Mouse (Mus musculus) lung, embryonic 15.5 days (tissue): Measurements from ENCODE around the gene Clec1b. TPM values are rescaled to one million over a fixed set of nuclear protein-coding genes. Genes with fewer than 3 reads are reported as not detected.

ENCODE experiments used
- polyA plus RNA-seq: library from polyadenylated mRNA; unstranded; fragments of >200 nt; fragmentation: Nextera tagmentation; extraction: Ambion mirVana; gene quantifications from 2 replicates; pipeline ENCODE4 v1.2.1, GENCODE M21; 2015

The Clec1b gene
- polyA plus RNA-seq, 1 experiment from 2014 or later = 2.6 TPM

Other genes with a start within 250 kb of the Clec1b start
- 1.2 and 1.5 TPM in 2 replicates for gene Clec2d, start 216.7 kb upstream of the Clec1b start, polyA plus RNA-seq
- gene Cd69, start 121.9 kb upstream of the Clec1b start, polyA plus RNA-seq = 0.15 and 0.39 TPM in 2 replicates
- not detected in 2 replicates for gene 4922502D21Rik, start 65.5 kb upstream of the Clec1b start, polyA plus RNA-seq
- 3.0 and 3.5 TPM in 2 replicates for gene Clec12a, start 54.6 kb upstream of the Clec1b start, polyA plus RNA-seq
- 0.47 TPM in 1 of 2 replicates, not detected in the other for gene Clec12b, start 11.4 kb upstream of the Clec1b start, polyA plus RNA-seq
- 0.95 and 1.0 TPM in 2 replicates for gene Clec9a, start 11.6 kb downstream of the Clec1b start, polyA plus RNA-seq
- gene Clec1a, start 54.7 kb downstream of the Clec1b start, polyA plus RNA-seq = 25.0 and 27.8 TPM in 2 replicates
- 0.15 TPM in 1 of 2 replicates, not detected in the other for gene Olr1, start 109.9 kb downstream of the Clec1b start, polyA plus RNA-seq
- 0.19 and 0.27 TPM in 2 replicates for gene Tmem52b, start 115.3 kb downstream of the Clec1b start, polyA plus RNA-seq
- gene Gabarapl1, start 135.9 kb downstream of the Clec1b start, polyA plus RNA-seq = 47.0 and 48.2 TPM in 2 replicates
- gene Klre1, start 180.6 kb downstream of the Clec1b start, polyA plus RNA-seq = not detected in 2 replicates
- 0.55 TPM in 1 of 2 replicates, not detected in the other for gene Klrd1, start 194.5 kb downstream of the Clec1b start, polyA plus RNA-seq
- gene Klrk1, start 226.6 kb downstream of the Clec1b start, polyA plus RNA-seq = 0.10 and 0.34 TPM in 2 replicates
- gene Klrc3, start 246.0 kb downstream of the Clec1b start, polyA plus RNA-seq = not detected in 2 replicates